Mouse (Mus musculus): Measurements from ENCODE around the gene Slc2a6.

Gene Slc2a6

DNA sequence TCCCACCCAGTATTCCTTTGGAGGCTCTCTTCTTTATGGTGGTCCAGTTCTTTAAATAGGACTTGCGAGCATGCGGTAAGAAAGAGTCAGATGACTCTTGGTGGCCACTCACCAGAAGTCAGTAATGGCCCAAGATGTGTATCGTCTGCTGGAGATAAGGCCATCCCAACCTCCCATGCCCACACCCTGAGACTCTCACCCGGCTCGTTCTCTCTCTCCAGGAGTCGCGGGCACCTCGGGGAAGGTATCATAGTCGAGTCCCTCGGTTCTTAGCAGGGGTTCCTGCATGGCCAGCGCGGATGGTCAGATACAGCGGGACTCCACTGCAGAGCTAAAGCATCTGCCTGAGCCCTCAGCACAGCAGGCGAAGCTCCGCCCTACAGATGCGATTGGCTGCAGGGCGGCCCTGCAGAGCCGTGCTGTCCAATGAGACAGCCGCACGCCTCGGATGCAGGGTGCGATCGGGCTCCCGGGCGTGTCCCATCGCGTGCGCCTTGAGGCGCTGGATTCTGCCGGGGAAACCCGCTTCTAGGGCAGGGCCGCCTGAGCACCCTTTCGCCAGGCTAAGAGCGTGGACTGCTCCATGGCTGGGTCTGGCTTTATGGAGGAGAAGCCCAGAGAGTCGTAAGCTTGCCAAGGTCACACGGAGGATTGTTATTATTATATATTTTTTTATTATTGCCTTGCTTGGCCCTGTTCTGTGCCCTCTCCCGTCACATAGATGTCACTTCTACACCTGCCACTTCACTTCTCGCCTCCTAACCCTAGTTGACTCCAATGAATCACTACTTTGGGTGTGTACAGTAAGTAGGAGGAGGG is at the start of gene Slc2a6:
Gene Slc2a6 (minus strand): TSS at position 381 of the 819 bp plus-strand sequence.
- DNase-seq (ENCODE audit: low spot score in 2 of 2), result peak; percentile 89 to 94

GRCm38 (mm10) chr2:27075485-27075884 is 47.7 kb upstream of the Slc2a6 start:
- peak in 1 of 2 experiments; percentile 29 for DNase-seq (ENCODE audit: low spot score in 2 of 2)

- DNase-seq (ENCODE audit: low spot score in 2 of 2), result no peak
These were observed 47.0 kb upstream of the Slc2a6 start for GRCm38 (mm10) chr2:27074804-27075203.

DNA sequence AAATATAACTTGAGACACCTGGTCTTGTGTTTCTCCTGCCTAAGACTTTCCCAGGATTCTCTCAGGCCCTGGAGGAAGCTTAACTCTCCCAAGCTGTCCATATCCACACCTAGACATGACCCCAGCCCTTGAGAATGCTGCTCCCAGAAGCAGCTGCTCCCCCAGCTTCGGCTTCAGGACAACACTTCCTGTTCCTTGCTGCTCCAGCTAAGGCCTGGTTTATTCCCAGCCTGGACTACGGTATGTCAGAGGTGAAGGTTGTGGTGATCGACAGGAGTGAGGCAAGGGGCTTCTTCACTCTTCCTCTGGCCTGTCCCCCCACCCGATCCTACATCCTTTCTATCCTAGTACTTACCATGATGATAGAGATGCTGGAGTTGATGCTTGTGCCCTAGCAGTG is 45.6 kb upstream of the Slc2a6 start:
- no peak for DNase-seq (ENCODE audit: low spot score in 2 of 2)

- DNase-seq (ENCODE audit: low spot score in 2 of 2), result no peak
These were observed 44.2 kb upstream of the Slc2a6 start, which contains the start of gene Mymk for GRCm38 (mm10) chr2:27071978-27072377. Mymk (minus strand) TSS chr2:27072179.

- peak; percentile 85 to 88 for DNase-seq (ENCODE audit: low spot score in 2 of 2)
These were observed 43.3 kb upstream of the Slc2a6 start for GRCm38 (mm10) chr2:27071137-27071536.

- peak in 1 of 2 experiments; percentile 46 for DNase-seq (ENCODE audit: low spot score in 2 of 2)
These were observed 42.5 kb upstream of the Slc2a6 start for GRCm38 (mm10) chr2:27070247-27070813.

GRCm38 (mm10) chr2:27069646-27070045 is 41.8 kb upstream of the Slc2a6 start:
- DNase-seq (ENCODE audit: low spot score in 2 of 2), result no peak

DNA sequence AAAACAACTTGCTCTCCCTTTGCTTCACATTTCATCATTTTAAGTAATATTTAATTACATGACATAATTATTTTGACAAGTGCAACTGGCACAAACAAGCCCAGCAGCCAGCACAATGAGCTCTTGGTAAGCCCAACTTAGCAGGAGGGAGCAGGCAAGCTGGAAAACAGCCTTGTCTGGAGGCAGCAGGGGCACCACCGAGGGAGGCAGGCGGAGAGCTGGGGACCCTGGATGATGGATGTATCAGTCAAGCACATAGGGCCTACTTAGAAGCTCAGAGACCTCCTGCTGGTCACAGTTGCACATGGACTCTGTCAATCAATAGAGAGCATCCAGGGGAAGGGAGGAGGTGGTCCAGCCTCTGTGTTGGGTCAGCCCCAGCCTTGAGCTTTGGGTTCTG is 40.2 kb upstream of the Slc2a6 start:
- no peak for DNase-seq (ENCODE audit: low spot score in 2 of 2)

- DNase-seq (ENCODE audit: low spot score in 2 of 2), result no peak
These were observed 39.3 kb upstream of the Slc2a6 start for GRCm38 (mm10) chr2:27067124-27067523.

- no peak for DNase-seq (ENCODE audit: low spot score in 2 of 2)
These were observed 31.4 kb upstream of the Slc2a6 start for GRCm38 (mm10) chr2:27059187-27059586.

DNA sequence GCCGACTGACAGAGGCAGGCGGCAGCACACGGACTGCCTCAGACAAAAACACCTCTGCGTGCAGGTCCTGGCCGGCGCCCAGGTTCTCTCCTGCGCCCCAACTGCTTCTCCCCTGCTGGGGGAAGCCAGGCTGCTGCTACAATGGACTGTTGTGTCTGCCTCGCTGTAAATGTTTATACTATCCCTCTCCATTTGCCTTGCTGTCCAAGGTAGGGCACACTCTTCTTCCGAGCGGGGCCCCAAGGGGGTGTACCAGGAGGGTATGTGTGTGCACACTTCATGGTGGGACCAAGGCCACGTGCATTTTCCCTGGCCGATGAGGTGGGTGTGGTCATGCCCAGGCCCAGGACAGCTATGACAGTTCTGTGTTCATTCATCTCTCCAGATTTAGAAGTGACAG is 31.0 kb upstream of the Slc2a6 start:
- no peak for DNase-seq (ENCODE audit: low spot score in 2 of 2)

GRCm38 (mm10) chr2:27058251-27058650 is 30.5 kb upstream of the Slc2a6 start:
- DNase-seq (ENCODE audit: low spot score in 2 of 2), result no peak

- no peak for DNase-seq (ENCODE audit: low spot score in 2 of 2)
These were observed 21.6 kb upstream of the Slc2a6 start for GRCm38 (mm10) chr2:27049408-27049807.

DNA sequence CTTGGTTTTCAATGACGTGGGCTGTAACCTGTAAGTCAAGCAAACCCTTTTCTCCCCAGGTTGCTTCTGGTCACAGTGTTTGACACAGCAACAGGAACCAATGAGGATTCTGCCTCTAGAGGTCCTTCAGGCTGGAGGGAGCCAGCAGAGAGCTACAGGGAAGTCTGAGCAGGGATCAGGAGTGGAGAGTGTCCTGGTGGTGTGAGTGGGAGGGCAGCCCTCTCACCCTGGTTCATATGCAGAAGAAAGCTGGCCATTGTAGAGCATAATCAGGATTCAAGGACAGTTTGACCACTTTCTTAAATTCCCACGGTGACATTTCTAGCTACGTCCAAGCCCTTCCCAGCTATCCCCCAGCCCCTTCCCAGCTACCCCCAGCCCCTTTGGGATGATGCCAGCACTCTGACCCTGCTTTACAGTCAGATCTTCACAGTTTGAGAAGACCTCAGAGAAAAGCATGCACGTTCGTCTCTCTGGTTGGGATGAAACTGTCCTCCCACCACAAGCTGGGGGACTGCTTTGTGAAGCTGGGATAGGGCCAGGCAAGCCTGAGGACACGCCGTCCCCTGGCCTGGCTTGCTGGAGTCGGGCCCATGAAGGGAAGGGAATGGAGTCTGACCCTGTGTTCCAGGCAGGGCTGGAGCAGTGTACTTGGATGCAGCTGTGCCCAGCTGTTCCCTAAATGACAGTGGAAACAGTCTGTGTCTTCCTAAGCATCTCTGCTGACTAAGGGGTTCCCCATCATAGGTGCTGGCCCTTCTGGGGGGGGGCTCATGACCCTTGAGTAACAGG is 18.4 kb upstream of the Slc2a6 start:
- no peak for DNase-seq (ENCODE audit: low spot score in 2 of 2)

DNA sequence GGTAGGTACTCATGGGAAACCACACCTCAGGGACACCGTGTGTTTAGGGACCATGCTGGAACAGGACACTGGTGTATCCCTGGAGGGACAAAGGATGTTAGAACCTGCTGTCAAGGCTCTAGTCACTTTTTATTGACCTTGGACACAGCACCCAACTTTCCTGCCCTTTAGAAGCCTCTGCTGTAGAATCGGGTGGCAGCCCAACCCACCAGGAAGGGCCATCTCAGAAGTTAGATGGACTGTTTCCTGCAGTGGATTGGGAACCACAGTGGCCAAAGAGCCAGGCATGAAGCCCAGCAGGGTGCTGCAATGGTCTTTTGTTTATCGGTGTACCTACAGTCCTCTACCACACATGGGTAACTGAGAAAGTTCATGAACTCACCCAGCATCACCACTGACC is 16.8 kb upstream of the Slc2a6 start:
- no peak for DNase-seq (ENCODE audit: low spot score in 2 of 2)

- DNase-seq (ENCODE audit: low spot score in 2 of 2), result no peak
These were observed 16.4 kb upstream of the Slc2a6 start for GRCm38 (mm10) chr2:27044166-27044565.

DNA sequence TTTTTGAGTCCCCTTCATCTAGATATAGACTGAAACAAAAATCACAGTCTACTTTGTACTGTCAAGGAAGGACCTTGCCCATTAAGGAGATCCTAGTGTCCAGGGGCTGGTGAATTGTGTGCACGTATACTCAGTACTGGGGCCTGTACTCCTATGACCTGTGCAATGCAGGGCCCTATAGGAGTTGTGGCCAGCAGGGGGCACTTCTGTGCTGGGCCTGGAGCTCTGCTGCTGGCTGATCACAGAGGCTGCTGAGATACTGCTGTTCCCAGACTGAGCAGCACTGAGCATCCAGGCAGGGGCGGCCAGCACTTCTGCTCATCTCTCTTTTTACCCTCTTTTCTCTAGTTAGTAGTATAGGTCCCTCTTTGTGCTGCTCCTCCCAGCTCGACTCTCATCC is 15.7 kb upstream of the Slc2a6 start:
- DNase-seq (ENCODE audit: low spot score in 2 of 2), result peak; percentile 87 to 94

DNA sequence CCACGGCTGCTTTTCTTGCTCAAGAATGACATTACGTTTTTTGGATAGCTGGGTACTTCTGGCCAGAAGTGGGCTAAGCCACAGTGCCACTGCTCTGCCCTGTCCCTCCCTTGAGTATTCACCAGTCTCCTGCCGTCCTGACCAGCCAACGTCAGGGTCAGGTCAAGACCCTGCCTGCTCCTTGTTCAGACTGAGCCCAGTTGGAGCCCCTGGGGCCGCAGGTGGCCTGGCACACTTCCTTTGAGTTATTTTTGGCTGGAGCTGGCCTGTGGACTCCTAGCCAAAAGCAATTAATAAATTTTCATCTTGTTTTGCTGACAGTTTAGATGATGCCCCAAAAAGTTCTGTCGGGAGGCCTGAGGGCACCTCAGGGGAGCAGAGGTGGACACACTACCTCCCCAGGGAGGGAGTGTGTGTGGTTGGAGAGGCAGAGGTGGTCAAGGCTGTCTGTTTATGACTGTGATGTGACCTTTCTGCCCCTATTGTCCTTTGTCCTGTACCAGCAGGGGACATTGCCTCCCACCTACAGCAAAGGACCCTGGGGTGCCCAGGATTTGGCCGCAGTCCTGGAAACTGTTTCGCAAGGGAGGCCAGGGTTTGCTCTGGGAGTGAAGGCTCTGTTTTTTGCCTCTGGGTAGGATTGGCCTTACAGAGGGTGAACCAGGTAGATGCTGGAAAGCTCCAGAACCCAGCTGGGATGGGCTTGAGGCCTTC is 14.5 kb upstream of the Slc2a6 start:
- no peak for DNase-seq (ENCODE audit: low spot score in 2 of 2)

- no peak for DNase-seq (ENCODE audit: low spot score in 2 of 2)
These were observed 11.5 kb upstream of the Slc2a6 start for GRCm38 (mm10) chr2:27039286-27039685.

- peak in 1 of 2 experiments; percentile 76 for DNase-seq (ENCODE audit: low spot score in 2 of 2)
These were observed 10.8 kb upstream of the Slc2a6 start for GRCm38 (mm10) chr2:27038596-27038995.

DNA sequence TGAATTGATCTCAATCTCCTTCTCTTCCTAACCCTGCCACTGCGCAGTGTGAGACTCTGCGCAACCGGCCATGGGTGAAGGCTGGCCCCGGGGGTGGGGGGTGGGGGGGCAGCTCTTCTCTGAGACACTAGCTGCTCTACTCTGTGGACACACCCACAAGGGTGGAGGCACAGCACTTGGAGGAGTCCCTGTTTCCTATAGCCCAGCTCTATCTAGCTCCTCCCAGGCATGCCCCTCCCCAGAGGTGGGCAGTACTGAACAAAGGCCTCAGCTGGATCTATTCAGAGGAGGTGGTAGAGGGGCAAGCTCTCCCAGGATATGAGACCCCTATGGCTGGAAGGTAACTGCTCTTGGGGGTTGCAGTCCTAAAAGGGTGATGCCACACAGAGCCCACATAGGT is 9.2 kb upstream of the Slc2a6 start:
- no peak for DNase-seq (ENCODE audit: low spot score in 2 of 2)
